Mouse (Mus musculus) adrenal gland, postnatal 25 days (tissue): ENCODE results near the gene Agxt2. TPM values are rescaled to one million over a fixed set of nuclear protein-coding genes. Genes with fewer than 3 reads are reported as not detected.

ENCODE experiments used
- DNase-seq: peaks from one replicate; pipeline ENCODE4 v3.0.0; 2021; ENCODE audit warnings: mixed read lengths
- total RNA-seq: library from RNA; stranded (reverse); gene quantifications from 2 replicates; pipeline ENCODE4 v1.2.3, GENCODE M21; 2021

The Agxt2 gene
- total RNA-seq, 1 experiment from 2014 or later = 1.9 TPM

GRCm38 (mm10) chr15:10426545-10427266 is 68.4 kb downstream of the Agxt2 start:
- no peak for DNase-seq

- no peak for DNase-seq
Measured at GRCm38 (mm10) chr15:10436893-10437292, 78.6 kb downstream of the Agxt2 start.

- peak; percentile 20 for DNase-seq
Measured at GRCm38 (mm10) chr15:10439963-10440362, 81.6 kb downstream of the Agxt2 start.

- no peak for DNase-seq
Measured at GRCm38 (mm10) chr15:10441493-10441892, 83.2 kb downstream of the Agxt2 start.

GRCm38 (mm10) chr15:10442275-10442674 is 83.9 kb downstream of the Agxt2 start:
- DNase-seq = no peak

- peak; percentile 6 for DNase-seq
Measured at GRCm38 (mm10) chr15:10447102-10447501, 88.8 kb downstream of the Agxt2 start.

Other genes with a start within 250 kb of the Agxt2 start
- gene Prlr, start 181.3 kb upstream of the Agxt2 start, total RNA-seq = 211 and 257 TPM in 2 replicates
- gene Gm21973, start 33.2 kb upstream of the Agxt2 start, total RNA-seq = not detected in 2 replicates
- 35.7 and 50.6 TPM in 2 replicates for gene Dnajc21, start 112.0 kb downstream of the Agxt2 start, total RNA-seq
- gene Brix1, start 127.4 kb downstream of the Agxt2 start, total RNA-seq = 42.7 and 45.6 TPM in 2 replicates
- 14.8 and 19.7 TPM in 2 replicates for gene Rad1, start 127.5 kb downstream of the Agxt2 start, total RNA-seq
- not detected in 2 replicates for gene Ttc23l, start 200.1 kb downstream of the Agxt2 start, total RNA-seq